Mouse (Mus musculus) limb, embryonic 10.5 days (tissue): Measurements from ENCODE around the gene Rap2c. TPM values are rescaled to one million over a fixed set of nuclear protein-coding genes. Genes with fewer than 3 reads are reported as not detected.

Source experiments
- polyA plus RNA-seq: library from polyadenylated mRNA; unstranded; fragments of >200 nt; fragmentation: Nextera tagmentation; extraction: Ambion mirVana; gene quantifications from 2 replicates; pipeline ENCODE4 v1.2.1, GENCODE M21; 2016

The Rap2c gene
- polyA plus RNA-seq, 1 experiment from 2014 or later: 33.3 TPM

Other genes starting within 250 kb of the Rap2c start
- 11.6 and 14.7 TPM in 2 replicates for gene Stk26, start 177.0 kb downstream of the Rap2c start, polyA plus RNA-seq
- 0.25 and 0.28 TPM in 2 replicates for gene Frmd7, start 75.3 kb downstream of the Rap2c start, polyA plus RNA-seq
- gene Mbnl3, start 188.5 kb upstream of the Rap2c start, polyA plus RNA-seq: 18.9 and 19.5 TPM in 2 replicates